Mouse (Mus musculus) G1E (cell line): ENCODE results near the gene Rcan2. TPM values are rescaled to one million over a fixed set of nuclear protein-coding genes. Genes with fewer than 3 reads are reported as not detected.

ENCODE experiments used
- ATAC-seq: 2 replicates; pipeline ENCODE4 v1.8.0; 2016; ENCODE audit warnings: mild to moderate bottlenecking; ENCODE audit not compliant: insufficient number of reproducible peaks, poor library complexity, low FRiP score, severe bottlenecking; ENCODE audit errors: extremely low read depth
- DNase-seq: peaks from one replicate; pipeline ENCODE4 v3.0.0; 2012; ENCODE audit warnings: low spot score
- H3K27me3 ChIP-seq: 2 replicates; pipeline ENCODE4 v1.6.1; 2012; ENCODE audit warnings: mild to moderate bottlenecking, low read length, inconsistent platforms; ENCODE audit not compliant: insufficient read depth
- H3K36me3 ChIP-seq: replicated peaks from 2 replicates; pipeline ENCODE3; 2012; ENCODE audit warnings: mild to moderate bottlenecking, inconsistent platforms
- H3K4me1 ChIP-seq: 2 replicates; pipeline ENCODE4 v1.6.1; 2012; ENCODE audit warnings: low read depth, low read length, inconsistent platforms, mixed read lengths; ENCODE audit not compliant: insufficient read depth
- H3K4me3 ChIP-seq: 2 replicates; pipeline ENCODE4 v1.5.1; 2012; ENCODE audit warnings: low read depth, mild to moderate bottlenecking, inconsistent platforms, low read length, moderate library complexity, mixed read lengths
- H3K9me3 ChIP-seq: replicated peaks from 2 replicates; pipeline ENCODE4 v1.6.1; 2012; ENCODE audit warnings: inconsistent platforms
- CTCF ChIP-seq: IDR thresholded peaks from 2 replicates; pipeline ENCODE4 v1.5.1; 2012; ENCODE audit warnings: low read depth, low read length, inconsistent platforms, mixed read lengths
- GATA1 ChIP-seq: IDR thresholded peaks from 2 replicates; pipeline ENCODE4 v1.6.1; 2012; ENCODE audit warnings: borderline replicate concordance, low read length, inconsistent platforms, mixed read lengths
- GATA2 ChIP-seq: IDR thresholded peaks from 2 replicates; pipeline ENCODE4 v1.6.1; 2012; ENCODE audit warnings: low read depth, low read length, inconsistent platforms, borderline replicate concordance
- POLR2AphosphoS5 ChIP-seq: IDR thresholded peaks from 2 replicates; pipeline ENCODE4 v1.6.1; 2012; ENCODE audit warnings: low read depth, low read length, inconsistent platforms; ENCODE audit not compliant: insufficient replicate concordance
- TAL1 ChIP-seq: conservative IDR thresholded peaks from 2 replicates; pipeline ENCODE4 v1.6.1; 2012; ENCODE audit warnings: low read depth, low read length, inconsistent platforms, mixed read lengths
- polyA plus RNA-seq: library from polyadenylated mRNA; stranded (reverse); fragments of >175 nt; gene quantifications from 2 replicates; pipeline ENCODE4 v1.2.3, GENCODE M21; 2012
- total RNA-seq, 2 experiments: library from RNA; stranded (forward) in 1 of 2; stranded (reverse) in 1 of 2; fragments of 200-1000 nt in 1 of 2; fragments of >200 nt in 1 of 2; fragmentation: Nextera tagmentation in 1 of 2; gene quantifications; 2 replicates each; pipeline ENCODE4 v1.2.3; 2014 to 2017

Gene Rcan2
- total and polyA plus RNA-seq, 3 experiments: 0.11 TPM; not detected in 2

DNA sequence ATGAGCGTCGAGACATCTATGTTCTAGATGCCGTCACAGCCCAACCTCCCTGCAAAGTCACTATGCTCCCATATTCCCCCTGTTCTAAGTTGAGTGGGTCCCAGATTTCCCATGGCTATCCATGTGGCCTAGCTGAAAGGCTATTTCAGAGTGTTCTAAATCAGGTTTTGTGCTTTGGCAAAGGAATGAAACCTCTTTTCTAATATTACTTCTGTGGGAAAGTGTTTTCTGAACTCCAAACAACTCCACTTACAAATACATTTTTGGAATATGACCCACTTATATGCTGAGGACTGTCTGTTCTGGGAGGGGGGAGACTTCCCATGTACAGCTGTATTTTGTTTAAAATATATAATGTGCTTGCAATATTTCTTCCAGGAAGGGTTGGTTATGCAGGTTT lies 9.4 kb upstream of the Rcan2 start:
- H3K9me3 ChIP-seq: peaks cover 31% of the 10 kb centered on the region
- H3K4me1 ChIP-seq: no peaks in the 10 kb centered on the region
- H3K4me3 ChIP-seq: no peak overlapping the region
- no peaks in the 10 kb centered on the region for H3K36me3 ChIP-seq
- TF ChIP-seq GATA2 (no peak), GATA1 (no peak), CTCF (no peak), POLR2AphosphoS5 (no peak)
- no peaks in the 10 kb centered on the region for H3K27me3 ChIP-seq
- ATAC-seq (no peak), DNase-seq (no peak)

GRCm38 (mm10) chr17:43794731-43795280 lies 6.3 kb upstream of the Rcan2 start:
- Histone ChIP-seq H3K9me3 (peaks cover 31% of the 10 kb centered on the region), H3K27me3 (no peaks in the 10 kb centered on the region), H3K4me3 (no peak overlapping the region), H3K36me3 (no peaks in the 10 kb centered on the region), H3K4me1 (no peaks in the 10 kb centered on the region)
- TF ChIP-seq GATA1: no peak
- TF ChIP-seq TAL1: no peak
- TF ChIP-seq GATA2: no peak
- no peak for TF ChIP-seq POLR2AphosphoS5
- no peak for ATAC-seq
- no peak for DNase-seq

- H3K9me3 ChIP-seq: peaks cover 52% of the 10 kb centered on the region
- H3K36me3 ChIP-seq: no peaks in the 10 kb centered on the region
- no peak for DNase-seq
- H3K4me3 ChIP-seq: no peak overlapping the region
- no peak for ATAC-seq
- no peak for TF ChIP-seq GATA1
- TF ChIP-seq POLR2AphosphoS5: no peak
- TF ChIP-seq CTCF: no peak
- no peak for TF ChIP-seq GATA2
- TF ChIP-seq TAL1: no peak
- H3K4me1 ChIP-seq: no peaks in the 10 kb centered on the region
- H3K27me3 ChIP-seq: no peaks in the 10 kb centered on the region
Observed at GRCm38 (mm10) chr17:43801595-43802373, 633 bp downstream of the Rcan2 start.

- DNase-seq: no peak
- TF ChIP-seq GATA1 (no peak), GATA2 (no peak), CTCF (no peak), TAL1 (no peak), POLR2AphosphoS5 (no peak)
- H3K27me3 ChIP-seq: no peaks in the 10 kb centered on the region
- H3K9me3 ChIP-seq: peaks cover 55% of the 10 kb centered on the region
- ATAC-seq: no peak
- no peaks in the 10 kb centered on the region for H3K36me3 ChIP-seq
- no peaks in the 10 kb centered on the region for H3K4me1 ChIP-seq
- no peak overlapping the region for H3K4me3 ChIP-seq
Observed at GRCm38 (mm10) chr17:43802414-43802813, 1.3 kb downstream of the Rcan2 start.

GRCm38 (mm10) chr17:43803111-43803510 lies 2.0 kb downstream of the Rcan2 start:
- Histone ChIP-seq H3K4me3 (no peak overlapping the region), H3K36me3 (no peaks in the 10 kb centered on the region), H3K9me3 (peaks cover 58% of the 10 kb centered on the region), H3K27me3 (no peaks in the 10 kb centered on the region), H3K4me1 (no peaks in the 10 kb centered on the region)
- no peak for TF ChIP-seq POLR2AphosphoS5
- no peak for TF ChIP-seq GATA1
- TF ChIP-seq TAL1: no peak
- no peak for TF ChIP-seq CTCF
- no peak for TF ChIP-seq GATA2
- ATAC-seq: no peak
- DNase-seq: no peak

- no peak for DNase-seq
- H3K4me1 ChIP-seq: no peaks in the 10 kb centered on the region
- H3K27me3 ChIP-seq: no peaks in the 10 kb centered on the region
- H3K36me3 ChIP-seq: no peaks in the 10 kb centered on the region
- no peak overlapping the region for H3K4me3 ChIP-seq
- peaks cover 53% of the 10 kb centered on the region for H3K9me3 ChIP-seq
- TF ChIP-seq TAL1 (no peak), GATA1 (no peak), POLR2AphosphoS5 (no peak), CTCF (no peak), GATA2 (no peak)
- no peak for ATAC-seq
Observed at GRCm38 (mm10) chr17:43803764-43804163, 2.6 kb downstream of the Rcan2 start.
